Mouse (Mus musculus) MEL (cell line): ENCODE results near the gene Ehd3. TPM values are rescaled to one million over a fixed set of nuclear protein-coding genes. Genes with fewer than 3 reads are reported as not detected.

Experiments
- DNase-seq: peaks from one replicate; pipeline ENCODE4 v3.0.0; 2011; ENCODE audit warnings: low read depth, low spot score
- H3K27ac ChIP-seq: 2 replicates; pipeline ENCODE4 v1.5.1; 2012; ENCODE audit warnings: low read depth, mild to moderate bottlenecking, control low read depth, low read length, moderate library complexity; ENCODE audit not compliant: control insufficient read depth
- H3K27me3 ChIP-seq, 2 experiments: fragments of 150-350 bp in 1 of 2; sonication (generic) in 1 of 2; 2 replicates each; pipeline ENCODE4 v1.6.1; 2012; ENCODE audit warnings: low read length in 2 of 2, mild to moderate bottlenecking in 2 of 2, improper control_type of control experiment in 1 of 2, moderate library complexity in 1 of 2; ENCODE audit not compliant: insufficient read depth in 2 of 2, control insufficient read depth in 1 of 2
- H3K36me3 ChIP-seq, 2 experiments: 2 replicates each; pipeline ENCODE4 v1.6.1; 2012 to 2014; ENCODE audit warnings: low read length in 2 of 2, improper control_type of control experiment in 1 of 2, inconsistent platforms in 1 of 2, mild to moderate bottlenecking in 1 of 2; ENCODE audit not compliant: insufficient read depth in 2 of 2, control insufficient read depth in 1 of 2
- H3K4me1 ChIP-seq, 2 experiments: fragments of 150-350 bp in 1 of 2; sonication (generic) in 1 of 2; 2 replicates each; pipeline ENCODE4 v1.6.1; 2012; ENCODE audit warnings: low read length in 2 of 2, improper control_type of control experiment in 1 of 2, mild to moderate bottlenecking in 1 of 2; ENCODE audit not compliant: insufficient read depth in 2 of 2, control insufficient read depth in 1 of 2
- H3K4me3 ChIP-seq, 2 experiments: fragments of 150-350 bp in 1 of 2; sonication (generic) in 1 of 2; 2 replicates each; pipeline ENCODE4 v1.5.1; 2012; ENCODE audit warnings: low read depth in 2 of 2, low read length in 2 of 2, mild to moderate bottlenecking in 2 of 2, moderate library complexity in 2 of 2, control low read depth in 1 of 2, improper control_type of control experiment in 1 of 2; ENCODE audit not compliant: control insufficient read depth in 1 of 2, insufficient read depth in 1 of 2
- H3K79me2 ChIP-seq: 2 replicates; pipeline ENCODE4 v1.6.1; 2012; ENCODE audit warnings: mild to moderate bottlenecking, low read length, moderate library complexity; ENCODE audit not compliant: control insufficient read depth, poor library complexity, insufficient read depth
- H3K9ac ChIP-seq: 2 replicates; pipeline ENCODE4 v1.6.1; 2012; ENCODE audit warnings: low read depth, mild to moderate bottlenecking, control low read depth, low read length, moderate library complexity; ENCODE audit not compliant: control insufficient read depth, poor library complexity, severe bottlenecking
- H3K9me3 ChIP-seq: fragments of 150-350 bp; sonication (generic); replicated peaks from 2 replicates; pipeline ENCODE4 v1.6.1; 2012; ENCODE audit warnings: mild to moderate bottlenecking, low read length, improper control_type of control experiment, moderate library complexity; ENCODE audit not compliant: insufficient read depth
- BHLHE40 ChIP-seq: IDR thresholded peaks from 2 replicates; pipeline ENCODE4 v1.6.1; 2012; ENCODE audit warnings: low read depth, mild to moderate bottlenecking, inconsistent platforms, low read length, improper control_type of control experiment, borderline replicate concordance
- CHD1 ChIP-seq: IDR thresholded peaks from 2 replicates; pipeline ENCODE4 v1.6.1; 2012; ENCODE audit warnings: low read depth, mild to moderate bottlenecking, inconsistent platforms, low read length, improper control_type of control experiment
- CTCF ChIP-seq, 3 experiments: IDR thresholded peaks in 2 of 3; conservative IDR thresholded peaks in 1 of 3; 2 replicates each; pipeline ENCODE4 v1.5.1; 2011 to 2012; ENCODE audit warnings: low read length in 3 of 3, low read depth in 2 of 3, mild to moderate bottlenecking in 2 of 3, improper control_type of control experiment in 1 of 3, inconsistent platforms in 1 of 3, mixed read lengths in 1 of 3, moderate library complexity in 1 of 3; ENCODE audit not compliant: control insufficient read depth in 1 of 3, insufficient read depth in 1 of 3, poor library complexity in 1 of 3, severe bottlenecking in 1 of 3
- E2F4 ChIP-seq: IDR thresholded peaks from 2 replicates; pipeline ENCODE4 v1.6.1; 2011; ENCODE audit warnings: low read depth, low read length, improper control_type of control experiment, borderline replicate concordance
- EP300 ChIP-seq, 2 experiments: IDR thresholded peaks; 2 replicates each; pipeline ENCODE4 v1.6.1; 2011; ENCODE audit warnings: improper control_type of control experiment in 2 of 2, low read length in 2 of 2, low read depth in 1 of 2, mild to moderate bottlenecking in 1 of 2
- GABPA ChIP-seq: IDR thresholded peaks from 2 replicates; pipeline ENCODE4 v1.6.1; 2012; ENCODE audit warnings: low read depth, mild to moderate bottlenecking, inconsistent platforms, low read length, improper control_type of control experiment, moderate library complexity
- KAT2A ChIP-seq: conservative IDR thresholded peaks from 2 replicates; pipeline ENCODE4 v1.6.1; 2012; ENCODE audit warnings: low read depth, low read length, improper control_type of control experiment, inconsistent platforms
- MAZ ChIP-seq: IDR thresholded peaks from 2 replicates; pipeline ENCODE4 v1.6.1; 2012; ENCODE audit warnings: low read depth, mild to moderate bottlenecking, inconsistent platforms, low read length, improper control_type of control experiment
- MEF2A ChIP-seq: IDR thresholded peaks from 2 replicates; pipeline ENCODE4 v1.6.1; 2014; ENCODE audit warnings: low read depth, mild to moderate bottlenecking, inconsistent platforms, low read length, improper control_type of control experiment; ENCODE audit not compliant: poor library complexity, insufficient replicate concordance, severe bottlenecking; ENCODE audit errors: extremely low read depth
- MXI1 ChIP-seq: IDR thresholded peaks from 2 replicates; pipeline ENCODE4 v1.6.1; 2011; ENCODE audit warnings: mild to moderate bottlenecking, low read depth, low read length, improper control_type of control experiment
- MYB ChIP-seq: IDR thresholded peaks from 2 replicates; pipeline ENCODE4 v1.6.1; 2011; ENCODE audit warnings: mild to moderate bottlenecking, low read depth, low read length, improper control_type of control experiment
- MYC ChIP-seq: IDR thresholded peaks from 2 replicates; pipeline ENCODE4 v1.6.1; 2011; ENCODE audit warnings: low read depth, mild to moderate bottlenecking, low read length, improper control_type of control experiment, moderate library complexity
- NELFE ChIP-seq: IDR thresholded peaks from 2 replicates; pipeline ENCODE4 v1.6.1; 2011; ENCODE audit warnings: low read depth, low read length, improper control_type of control experiment
- POLR2A ChIP-seq, 2 experiments: IDR thresholded peaks; 2 replicates each; pipeline ENCODE4 v1.6.1; 2011 to 2012; ENCODE audit warnings: low read length in 2 of 2, mild to moderate bottlenecking in 2 of 2, control low read depth in 1 of 2, improper control_type of control experiment in 1 of 2, low read depth in 1 of 2, moderate library complexity in 1 of 2; ENCODE audit not compliant: control insufficient read depth in 1 of 2, insufficient read depth in 1 of 2, poor library complexity in 1 of 2
- POLR2AphosphoS2 ChIP-seq: IDR thresholded peaks from 2 replicates; pipeline ENCODE4 v1.6.1; 2011; ENCODE audit warnings: low read length, improper control_type of control experiment
- RAD21 ChIP-seq: IDR thresholded peaks from 2 replicates; pipeline ENCODE4 v1.6.1; 2011; ENCODE audit warnings: mild to moderate bottlenecking, low read depth, low read length, improper control_type of control experiment
- SIN3A ChIP-seq: IDR thresholded peaks from 2 replicates; pipeline ENCODE4 v1.6.1; 2012; ENCODE audit warnings: low read length, improper control_type of control experiment, inconsistent platforms
- SMC3 ChIP-seq: IDR thresholded peaks from 2 replicates; pipeline ENCODE4 v1.6.1; 2011; ENCODE audit warnings: low read depth, low read length, improper control_type of control experiment
- TBP ChIP-seq: IDR thresholded peaks from 2 replicates; pipeline ENCODE4 v1.8.0; 2011; ENCODE audit warnings: low read depth, low read length, improper control_type of control experiment
- TCF12 ChIP-seq: IDR thresholded peaks from 2 replicates; pipeline ENCODE4 v1.6.1; 2014; ENCODE audit warnings: low read depth, mild to moderate bottlenecking, inconsistent platforms, low read length, improper control_type of control experiment, moderate library complexity
- UBTF ChIP-seq: IDR thresholded peaks from 2 replicates; pipeline ENCODE4 v1.6.1; 2012; ENCODE audit warnings: low read depth, mild to moderate bottlenecking, inconsistent platforms, low read length, improper control_type of control experiment, moderate library complexity, borderline replicate concordance; ENCODE audit not compliant: insufficient read depth
- USF2 ChIP-seq, 2 experiments: IDR thresholded peaks; 2 replicates each; pipeline ENCODE4 v1.6.1; 2011 to 2012; ENCODE audit warnings: improper control_type of control experiment in 2 of 2, low read length in 2 of 2, borderline replicate concordance in 1 of 2, inconsistent platforms in 1 of 2, low read depth in 1 of 2, mild to moderate bottlenecking in 1 of 2; ENCODE audit not compliant: insufficient read depth in 1 of 2
- ZC3H11A ChIP-seq: IDR thresholded peaks from 2 replicates; pipeline ENCODE4 v1.6.1; 2012; ENCODE audit warnings: low read depth, mild to moderate bottlenecking, inconsistent platforms, low read length, improper control_type of control experiment
- ZKSCAN1 ChIP-seq: IDR thresholded peaks from 2 replicates; pipeline ENCODE4 v1.6.1; 2012; ENCODE audit warnings: low read depth, mild to moderate bottlenecking, inconsistent platforms, low read length, improper control_type of control experiment, moderate library complexity
- polyA plus RNA-seq, 2 experiments: library from polyadenylated mRNA; stranded (reverse) in 1 of 2; unstranded in 1 of 2; fragments of >175 nt in 1 of 2; fragments of >200 nt in 1 of 2; gene quantifications; 2 replicates each; pipeline versions ENCODE4 v1.2.1 to v1.2.4; 2012; ENCODE audit warnings: low replicate concordance in 2 of 2, low read depth in 1 of 2; ENCODE audit not compliant: insufficient read length in 2 of 2, insufficient read depth in 1 of 2, missing spikeins in 1 of 2
- total RNA-seq: library from RNA; depleted of rRNA; stranded (reverse); fragments of 300-350 nt; gene quantifications from 2 replicates; pipeline ENCODE4 v1.2.3, GENCODE M21; 2012

Gene Ehd3
- total and polyA plus RNA-seq, 3 experiments: 38.7 to 62.9 TPM; not detected in 1

- DNase-seq: no peak
- TF ChIP-seq GABPA (no peak), CTCF (IDR thresholded peaks at IDR 0.05 in 2 of 3, conservative IDR thresholded peaks at IDR 0.05 in 1 of 3; ENCODE audit: control insufficient read depth in 1 of 3, insufficient read depth in 1 of 3, low read depth in 2 of 3, low read length in 3 of 3, poor library complexity in 1 of 3, severe bottlenecking in 1 of 3) (no peak), E2F4 (no peak), POLR2A (IDR thresholded peaks at IDR 0.05; ENCODE audit: control insufficient read depth in 1 of 2, insufficient read depth in 1 of 2, low read depth in 1 of 2, low read length in 2 of 2, poor library complexity in 1 of 2) (no peak), KAT2A (no peak), MAZ (no peak), CHD1 (no peak), TCF12 (no peak), SMC3 (no peak), UBTF (no peak), TBP (no peak), NELFE (no peak), MYC (no peak), RAD21 (no peak), SIN3A (no peak), POLR2AphosphoS2 (no peak), MXI1 (no peak), EP300 (IDR thresholded peaks at IDR 0.05; ENCODE audit: low read depth in 1 of 2, low read length in 2 of 2) (no peak), MEF2A (no peak), ZKSCAN1 (no peak)
- TF ChIP-seq, all 39 proteins: peak for 0
- Histone ChIP-seq H3K9ac (no peak overlapping the region), H3K36me3 (peaks cover 7% of the 10 kb centered on the region in 2 experiments), H3K4me3 (no peak overlapping the region), H3K27ac (no peak overlapping the region), H3K79me2 (no peaks in the 10 kb centered on the region; the same call in 1 of the 2 replicates), H3K27me3 (no peaks in the 10 kb centered on the region), H3K4me1 (peaks cover 0 to 11% of the 10 kb centered on the region in 2 experiments; a peak in 3 of 4 replicates), H3K9me3 (no peaks in the 10 kb centered on the region)
Observed at GRCm38 (mm10) chr17:73818936-73819335, 15.0 kb downstream of the Ehd3 start.

GRCm38 (mm10) chr17:73820726-73821125 lies 16.8 kb downstream of the Ehd3 start:
- no peak for DNase-seq
- TF ChIP-seq ZC3H11A (no peak), USF2 (IDR thresholded peaks at IDR 0.05; ENCODE audit: borderline replicate concordance in 1 of 2, insufficient read depth in 1 of 2, low read depth in 1 of 2, low read length in 2 of 2) (no peak), NELFE (no peak), POLR2AphosphoS2 (no peak), BHLHE40 (no peak), POLR2A (IDR thresholded peaks at IDR 0.05; ENCODE audit: control insufficient read depth in 1 of 2, insufficient read depth in 1 of 2, low read depth in 1 of 2, low read length in 2 of 2, poor library complexity in 1 of 2) (no peak), MYB (no peak)
- no peak overlapping the region for H3K4me3 ChIP-seq
- H3K79me2 ChIP-seq: no peaks in the 10 kb centered on the region; the same call in 1 of the 2 replicates
- H3K27ac ChIP-seq: no peak overlapping the region
- H3K9ac ChIP-seq: no peak overlapping the region
- no peaks in the 10 kb centered on the region for H3K27me3 ChIP-seq
- peaks cover 0 to 11% of the 10 kb centered on the region in 2 experiments; a peak in 3 of 4 replicates for H3K4me1 ChIP-seq
- no peaks in the 10 kb centered on the region for H3K9me3 ChIP-seq
- H3K36me3 ChIP-seq: peaks cover 6 to 7% of the 10 kb centered on the region in 2 experiments
